Mouse (Mus musculus) cerebellum, postnatal 14 days (tissue): ENCODE results near the gene Fn1.

ENCODE experiments used
- DNase-seq, 2 experiments: peaks; one replicate each; pipeline ENCODE4 v3.0.0; 2021; ENCODE audit warnings: mixed read lengths in 2 of 2

Gene Fn1

DNA sequence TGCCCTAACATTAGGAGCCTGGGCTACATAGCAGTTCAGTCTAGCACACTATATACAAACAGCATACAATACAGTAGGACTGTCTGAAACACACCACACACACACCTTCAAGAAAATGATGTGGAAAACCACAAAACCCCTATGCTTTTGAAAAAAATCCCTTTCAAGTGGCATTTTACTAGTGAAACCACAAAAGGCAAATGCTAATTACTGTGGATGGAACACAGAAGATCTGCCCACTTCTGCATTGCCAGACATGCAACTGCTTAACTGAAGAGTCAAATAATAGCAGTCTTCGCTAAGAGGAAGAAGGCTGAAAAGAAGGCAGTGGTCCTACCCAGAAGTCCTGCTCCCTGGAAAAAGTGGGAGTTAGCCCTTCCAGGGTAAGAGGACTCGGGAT is 58.7 kb downstream of the Fn1 start:
- DNase-seq = no peak

DNA sequence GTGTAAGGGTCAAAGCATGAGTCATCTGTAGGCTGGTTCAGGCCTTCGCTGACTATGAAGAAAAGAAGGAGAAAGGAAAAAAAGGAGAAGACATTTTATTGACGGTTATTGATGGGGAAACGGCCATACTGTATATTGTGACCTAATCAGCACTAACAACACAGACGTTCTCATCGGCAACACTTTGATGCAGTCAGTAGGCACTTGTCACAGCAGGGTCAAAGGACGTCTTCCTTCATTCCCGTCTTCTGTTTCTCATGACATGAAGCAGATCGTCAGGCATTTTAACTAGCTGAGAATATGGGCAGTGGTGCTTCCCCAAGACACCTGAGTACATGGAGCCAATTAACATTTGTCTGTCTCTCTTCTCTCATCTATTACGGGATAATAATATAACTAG is 59.8 kb downstream of the Fn1 start:
- DNase-seq = no peak

DNA sequence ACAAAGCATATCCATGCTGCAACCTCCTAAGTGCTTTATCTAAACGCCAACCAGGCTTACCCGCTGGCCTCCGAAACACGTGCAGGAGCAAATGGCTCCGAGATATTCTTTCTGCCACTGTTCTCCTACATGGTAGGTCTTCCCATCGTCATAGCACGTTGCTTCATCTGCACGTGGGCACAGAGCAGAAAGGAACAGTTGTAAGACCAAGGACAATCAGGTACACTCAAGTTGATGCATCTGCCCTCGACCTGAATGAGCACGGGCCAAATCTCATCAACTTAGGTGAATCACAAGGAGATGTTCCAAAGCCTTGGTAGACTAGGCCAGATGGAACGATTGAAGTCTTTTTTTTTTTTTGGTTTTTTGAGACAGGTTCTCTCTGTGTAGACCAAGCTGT is 63.0 kb downstream of the Fn1 start:
- no peak for DNase-seq

DNA sequence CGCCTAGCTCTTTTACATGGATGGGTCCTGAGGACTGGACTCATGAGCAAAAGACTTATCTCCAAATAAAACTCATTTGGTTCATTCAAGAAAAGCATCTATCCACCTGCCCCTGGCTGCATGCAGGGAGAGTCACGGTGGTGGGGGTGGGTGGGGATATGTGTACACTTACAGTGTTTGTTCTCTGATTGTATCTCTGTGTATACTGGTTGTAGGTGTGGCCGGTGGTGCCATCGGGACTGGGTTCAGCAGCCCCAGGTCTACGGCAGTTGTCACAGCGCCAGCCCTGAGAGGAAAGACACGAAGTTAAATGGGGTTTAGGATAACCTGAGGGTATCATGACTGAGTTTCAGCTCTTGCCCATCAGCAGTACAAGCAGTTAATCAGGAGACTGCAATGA is 66.3 kb downstream of the Fn1 start:
- DNase-seq = no peak

DNA sequence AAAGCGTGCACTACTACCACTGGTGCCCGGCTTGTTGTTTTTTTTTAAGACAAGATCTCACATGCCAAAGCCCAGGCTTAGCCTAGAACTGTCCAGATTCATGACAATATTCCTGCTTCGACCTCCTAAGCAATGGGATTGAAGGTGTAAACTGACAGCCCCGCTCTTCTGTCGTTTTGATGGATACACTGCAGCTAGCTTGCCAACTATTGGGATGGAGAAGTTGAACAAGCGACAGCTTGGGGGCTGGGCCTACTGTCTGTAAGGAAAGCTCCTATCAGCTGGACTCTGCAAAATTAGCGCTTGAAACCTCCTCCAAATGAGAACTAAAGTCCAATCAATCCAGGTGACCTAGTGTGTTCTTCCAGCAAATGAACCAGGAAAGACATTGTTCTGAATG is 69.1 kb downstream of the Fn1 start:
- DNase-seq = no peak

DNA sequence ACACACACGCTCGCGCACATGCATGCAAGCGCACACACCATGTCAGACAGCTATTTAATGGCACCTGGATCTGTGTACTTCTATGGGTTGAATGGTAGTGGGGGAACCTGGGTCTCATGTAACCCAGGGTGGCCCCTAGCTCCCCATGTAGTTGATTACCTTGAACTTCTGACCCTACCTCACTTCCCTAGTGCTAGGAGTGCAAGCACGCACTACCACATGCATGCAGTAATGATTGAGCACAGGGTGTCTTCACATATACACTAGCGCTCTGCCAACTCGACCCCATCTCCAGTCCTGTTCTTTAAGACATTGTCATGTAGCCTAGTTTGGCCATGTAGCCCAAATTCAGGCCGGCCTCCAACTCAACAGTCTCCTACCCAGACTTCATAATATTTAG is 69.7 kb downstream of the Fn1 start:
- DNase-seq = no peak

DNA sequence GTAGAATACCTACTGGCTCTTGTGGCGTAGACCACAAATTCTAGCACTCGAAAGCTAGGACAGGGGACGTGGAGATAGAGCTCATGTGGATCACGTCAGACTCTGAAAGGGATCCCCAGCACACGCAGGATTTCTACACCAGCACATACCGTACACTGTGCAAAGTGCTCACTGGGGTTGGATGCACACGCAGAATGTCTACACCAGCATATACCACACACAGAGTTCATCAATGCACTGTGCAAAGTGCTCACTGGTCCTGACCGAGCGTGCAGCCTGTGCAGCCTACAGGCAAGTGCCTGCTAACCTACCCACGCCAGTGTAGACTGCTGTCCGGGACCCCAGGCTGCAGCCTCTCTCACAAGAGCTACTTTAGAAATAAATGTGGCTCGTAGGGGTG is 72.6 kb downstream of the Fn1 start:
- no peak for DNase-seq

DNA sequence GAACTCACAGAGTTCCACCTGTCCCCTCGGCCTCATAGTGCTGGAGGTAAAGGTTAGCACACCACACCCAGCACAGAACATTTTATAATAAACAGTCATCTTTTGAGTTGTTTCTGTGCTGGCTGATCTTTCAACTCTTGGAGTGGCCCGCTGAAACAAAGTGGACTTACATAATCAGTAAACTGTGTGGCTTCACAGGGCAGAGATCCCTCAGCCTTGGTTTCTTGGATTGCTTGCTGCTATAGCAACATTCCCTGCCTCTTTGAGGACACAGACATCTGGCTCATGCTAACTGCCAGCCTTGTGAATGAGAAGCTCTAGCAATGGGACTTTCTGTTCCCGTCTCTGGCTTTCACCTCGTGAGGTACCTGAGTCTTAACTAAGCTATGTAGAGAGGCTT is 73.5 kb downstream of the Fn1 start:
- no peak for DNase-seq

DNA sequence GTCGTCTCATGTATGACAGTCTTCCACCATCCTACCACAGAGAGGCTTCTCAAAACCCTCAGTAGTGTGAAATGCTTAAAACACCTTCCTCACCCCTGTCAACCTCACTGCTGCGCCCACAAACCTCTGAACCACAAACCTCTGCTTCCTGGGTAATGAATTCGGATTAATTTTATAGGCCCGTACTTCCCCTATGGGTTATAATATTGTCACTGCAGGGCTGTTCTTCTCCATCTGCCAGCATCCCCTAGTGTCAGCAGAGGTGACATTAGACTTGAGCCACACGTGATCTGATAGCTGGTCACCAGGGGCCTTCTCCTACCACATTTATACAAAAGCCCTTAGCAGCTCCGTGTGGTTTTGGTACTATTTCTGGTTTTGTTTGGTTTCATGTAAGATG is 76.2 kb downstream of the Fn1 start:
- DNase-seq = no peak

DNA sequence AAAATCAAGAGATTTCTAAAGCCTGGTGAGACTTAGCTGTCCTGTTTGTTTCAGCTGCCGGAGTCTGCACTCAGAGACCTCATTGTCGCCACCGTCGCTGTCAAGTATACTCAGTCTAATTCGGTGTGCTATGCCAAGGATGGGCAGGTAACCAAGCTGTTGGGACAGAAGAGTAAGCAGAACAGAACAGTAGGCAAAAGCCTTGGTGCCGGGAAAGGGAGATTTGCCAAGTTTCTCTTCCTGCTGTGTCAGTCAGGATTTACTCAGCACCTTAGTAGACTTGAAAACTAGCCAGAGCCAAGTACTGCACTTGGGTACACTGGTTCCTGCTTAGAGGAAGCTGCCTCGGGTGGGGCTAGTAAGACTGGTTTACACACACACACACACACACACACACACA is 77.0 kb downstream of the Fn1 start:
- peak; percentile 81 to 88 for DNase-seq

DNA sequence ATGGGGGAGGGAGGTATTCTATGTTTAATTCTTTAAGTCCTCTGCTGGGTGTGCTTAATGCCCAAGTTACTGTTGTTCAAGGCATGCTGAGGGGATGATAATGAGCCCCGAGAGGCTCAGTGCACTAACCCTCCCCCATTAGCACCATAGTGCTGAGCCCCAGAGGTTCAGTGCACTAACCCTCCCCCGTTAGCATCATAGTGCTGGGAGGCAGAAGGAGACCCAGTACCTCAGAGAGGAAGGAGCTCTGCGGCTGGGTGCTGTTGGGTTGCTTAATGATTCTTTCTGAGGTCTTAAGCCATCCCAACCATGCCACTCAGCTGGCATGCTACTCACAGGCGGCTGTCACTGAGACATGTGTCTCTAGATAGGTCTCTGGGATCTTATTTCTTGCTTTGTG is 82.9 kb downstream of the Fn1 start:
- DNase-seq = no peak

DNA sequence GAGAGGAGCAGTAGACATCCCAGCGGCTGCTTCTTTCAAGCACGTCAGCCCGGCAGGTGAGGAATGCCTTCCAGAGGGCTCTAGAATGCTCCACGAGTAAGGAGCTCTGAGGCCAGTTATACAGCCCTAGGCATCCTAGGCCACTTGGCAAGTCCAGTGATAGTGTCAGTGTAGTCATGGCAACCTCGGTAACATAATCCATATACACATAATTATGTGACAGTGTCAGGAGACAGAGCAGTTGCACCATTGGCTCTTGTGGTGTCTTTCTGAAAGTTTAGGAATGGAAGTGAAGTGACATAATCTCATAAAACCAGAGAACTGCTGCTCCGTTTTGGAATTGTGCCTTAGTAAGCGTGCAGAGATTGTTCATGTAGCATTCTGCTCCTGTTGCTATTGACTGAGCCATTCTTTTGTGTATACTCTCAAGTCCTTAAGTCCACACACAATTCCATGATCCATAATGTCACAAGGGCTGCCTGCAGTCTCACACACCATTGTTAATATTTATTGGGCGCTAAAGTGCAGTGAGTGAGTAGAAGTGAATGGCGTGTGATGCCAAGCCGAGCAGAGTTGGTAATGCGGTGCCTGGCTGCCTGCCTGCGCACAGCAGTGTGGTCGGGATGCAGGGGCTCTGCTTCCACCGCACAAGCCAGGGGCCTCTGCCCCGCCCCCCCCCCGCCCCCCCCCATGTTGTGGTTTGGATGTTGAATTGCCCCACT is 85.0 kb downstream of the Fn1 start:
- DNase-seq = peak in 1 of 2 experiments; percentile 13

DNA sequence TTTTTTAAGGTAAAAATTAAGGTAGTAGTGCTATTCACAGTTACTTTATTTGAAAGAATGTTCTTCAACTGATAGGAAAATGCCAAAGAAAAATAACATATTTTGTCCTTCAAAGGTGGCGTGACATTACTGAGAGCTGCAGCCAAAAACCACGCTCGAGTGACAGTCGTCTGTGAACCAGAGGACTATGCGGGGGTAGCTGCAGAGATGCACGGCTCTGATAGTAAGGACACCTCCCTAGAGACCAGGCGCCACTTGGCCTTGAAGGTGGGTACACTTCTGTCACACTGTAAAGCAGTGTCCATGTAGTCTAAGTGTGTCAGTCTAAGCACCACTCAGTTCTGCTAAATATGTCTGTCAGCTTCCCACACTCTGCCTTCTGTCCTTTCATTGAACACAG is 88.7 kb downstream of the Fn1 start:
- DNase-seq = no peak

DNA sequence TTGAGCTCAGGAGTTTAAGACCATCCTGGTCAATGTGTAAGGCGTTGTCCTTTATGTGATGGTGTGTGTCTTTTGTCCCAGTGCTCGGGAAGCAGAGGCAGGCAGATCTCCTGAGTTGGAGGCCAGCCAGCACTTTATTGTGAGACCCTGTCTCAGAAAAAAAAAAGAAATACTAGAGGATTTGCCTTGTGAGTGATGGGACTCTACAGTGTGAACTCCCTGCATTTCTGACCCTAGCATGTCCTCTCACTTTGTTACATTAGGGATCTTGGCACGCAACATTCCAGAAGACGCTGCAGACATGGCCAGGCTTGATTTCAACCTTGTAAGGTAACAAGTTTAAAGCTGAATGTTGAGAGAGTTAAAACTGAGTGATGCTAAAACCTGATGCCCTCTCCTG is 92.4 kb downstream of the Fn1 start:
- no peak for DNase-seq

DNA sequence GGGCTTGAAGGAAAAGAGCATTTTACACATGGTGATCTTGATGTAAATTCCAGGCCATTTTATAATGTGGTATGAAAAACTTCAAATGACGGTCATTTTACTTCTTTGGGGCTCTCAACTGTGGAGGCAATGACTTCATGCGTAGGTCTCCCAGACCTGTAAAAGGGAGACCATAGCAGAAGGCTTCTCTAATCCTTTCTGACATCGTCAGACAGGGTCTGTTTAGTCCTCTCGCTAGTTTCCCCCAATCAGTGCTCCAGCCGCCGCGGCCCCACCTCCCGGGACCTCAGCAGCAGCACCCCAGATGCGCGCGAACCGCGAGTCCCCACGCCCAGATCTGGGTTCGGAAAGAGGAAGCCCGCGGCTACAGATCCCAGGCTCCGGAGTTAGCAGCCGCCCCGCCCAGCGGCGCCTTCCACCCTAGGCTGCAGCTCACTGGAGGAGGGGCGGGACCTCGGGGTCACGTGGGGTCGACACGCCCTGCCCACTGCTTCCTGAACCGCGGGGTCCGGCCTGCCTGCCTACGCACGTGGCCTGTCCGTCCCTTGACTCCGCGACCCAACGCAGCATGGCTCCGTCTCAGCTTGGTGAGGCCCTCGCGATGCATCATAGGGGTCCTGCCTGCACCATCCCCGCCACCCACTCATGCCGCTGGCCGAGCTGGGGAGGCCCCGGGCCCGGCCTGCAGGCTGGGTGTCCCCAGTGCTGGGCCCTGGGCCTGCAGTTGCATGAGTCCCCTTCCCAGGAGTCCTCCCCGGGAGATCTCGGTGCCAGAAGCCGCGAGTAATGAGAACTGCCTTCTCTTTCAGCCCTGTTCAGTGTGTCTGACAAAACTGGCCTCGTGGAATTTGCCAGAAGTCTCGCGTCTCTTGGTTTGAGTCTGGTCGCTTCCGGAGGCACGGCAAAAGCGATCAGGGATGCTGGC is 96.0 kb downstream of the Fn1 start, which contains the start of gene Atic:
Gene Atic (plus strand): TSS at position 463 of the 925 bp plus-strand sequence.
- DNase-seq = peak; percentile 87

DNA sequence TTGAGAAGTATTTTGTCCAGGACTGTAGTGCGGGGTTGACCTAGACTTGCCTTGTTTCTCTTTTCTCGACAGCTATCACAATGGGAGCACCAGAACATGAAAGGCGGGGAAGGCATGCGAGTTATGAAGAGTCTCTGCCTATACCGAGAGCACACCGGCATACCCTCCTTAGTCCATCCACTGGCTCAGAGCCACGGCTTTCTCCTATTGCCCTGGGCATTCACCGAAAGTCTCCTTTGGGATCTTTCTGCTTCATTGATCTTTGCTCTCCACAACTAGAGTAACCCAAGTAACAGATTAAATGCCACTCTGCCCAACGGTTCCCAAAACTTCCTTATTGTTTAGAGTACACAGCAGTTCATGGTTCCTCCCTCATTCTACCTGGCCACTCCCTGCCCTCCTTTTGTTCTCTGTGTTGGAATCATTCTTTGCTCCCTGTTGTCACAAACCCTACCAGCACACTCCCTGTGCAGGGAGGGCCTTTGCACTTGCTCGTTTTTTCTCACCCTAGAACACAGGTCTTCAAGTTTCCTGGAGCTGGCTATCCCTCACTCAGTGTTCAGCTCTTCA is 102.3 kb downstream of the Fn1 start:
- DNase-seq = no peak

DNA sequence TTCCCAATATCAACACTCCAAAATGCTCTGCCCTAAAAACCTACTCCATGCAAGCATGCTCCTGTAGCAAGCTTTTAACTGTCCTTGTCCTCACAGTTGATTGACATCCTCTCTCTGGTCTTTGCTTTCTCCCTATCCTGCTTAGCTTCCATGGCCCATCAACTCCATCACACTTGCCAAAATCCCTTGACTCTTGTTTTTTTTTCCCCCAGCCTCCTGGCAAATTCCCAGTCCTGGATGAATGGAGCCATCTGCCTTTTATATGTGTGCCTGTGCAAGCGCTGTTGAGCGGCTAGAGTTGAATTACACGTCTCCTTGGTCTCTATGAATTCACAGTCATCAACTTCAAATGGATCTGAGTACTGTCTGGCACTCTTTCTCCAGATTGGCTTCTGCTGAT is 112.6 kb downstream of the Fn1 start:
- peak; percentile 92 to 93 for DNase-seq

DNA sequence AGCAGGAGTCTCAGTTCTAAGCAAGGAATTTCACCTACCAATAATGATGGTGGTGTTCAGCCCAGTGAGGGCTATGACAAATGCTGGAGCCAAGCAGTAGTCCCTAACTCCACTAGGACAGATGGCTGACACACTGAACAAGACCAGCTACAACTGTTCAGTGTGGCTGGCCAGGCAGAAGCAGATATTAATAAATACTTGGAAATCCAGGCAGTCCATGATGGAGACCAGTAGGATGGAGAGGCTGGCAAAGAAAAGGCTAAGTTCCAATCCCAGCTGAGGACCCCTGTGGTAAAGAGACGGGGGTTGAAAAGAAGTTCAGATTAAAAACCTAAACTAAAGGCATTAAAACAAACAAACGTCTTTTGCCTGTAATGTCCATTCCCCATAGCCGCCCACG is 113.4 kb downstream of the Fn1 start:
- DNase-seq = peak; percentile 24 to 56
